Mouse (Mus musculus): Measurements from ENCODE around the gene Sp7.
"Not testable (repeated sequence)": the region's sequence is repeated elsewhere in the genome, so short reads cannot be mapped to it uniquely, and the experiment has no call there.

Sp7 gene

DNA sequence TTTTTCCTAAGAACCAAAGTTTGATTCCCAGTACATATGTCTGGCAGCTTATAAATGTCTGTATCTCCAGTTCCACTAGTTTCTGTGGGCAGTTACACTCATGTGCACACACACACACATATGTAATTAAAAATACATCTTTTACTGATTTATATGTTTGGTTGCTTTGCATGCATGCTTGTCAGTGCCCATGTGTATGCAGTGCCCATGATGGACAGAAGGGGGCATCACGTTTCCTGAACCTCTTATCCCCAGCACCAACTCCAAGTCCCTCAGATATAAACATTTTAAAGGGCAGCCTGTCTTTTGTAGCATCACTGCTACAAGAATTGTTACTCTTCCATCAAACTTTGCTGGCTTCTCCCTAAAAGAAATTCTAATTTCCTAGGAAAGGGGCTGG, 25.4 kb downstream of the Sp7 start:
- no peak for DNase-seq (ENCODE audit: low read depth)

DNA sequence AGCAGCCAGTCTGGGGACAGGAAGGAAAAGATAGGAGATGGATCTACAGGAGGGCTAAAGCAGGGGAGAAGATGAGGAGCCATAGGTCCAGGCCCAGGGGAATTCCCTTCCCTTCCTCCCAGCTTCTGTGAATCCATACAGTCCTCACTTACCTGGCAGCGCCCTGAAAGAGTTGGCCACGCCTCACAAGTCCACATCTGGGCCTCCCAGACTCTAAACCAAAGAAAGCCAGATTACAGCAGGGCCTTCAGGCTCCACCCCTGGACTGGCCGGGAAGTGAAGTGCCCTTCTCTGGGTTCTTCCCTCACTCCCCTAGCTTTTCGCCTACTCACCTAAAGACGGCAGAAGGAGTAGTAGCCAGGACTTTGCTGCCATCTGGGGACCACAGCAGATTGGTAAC, 27.4 kb downstream of the Sp7 start:
- DNase-seq (ENCODE audit: low read depth), result no peak

DNA sequence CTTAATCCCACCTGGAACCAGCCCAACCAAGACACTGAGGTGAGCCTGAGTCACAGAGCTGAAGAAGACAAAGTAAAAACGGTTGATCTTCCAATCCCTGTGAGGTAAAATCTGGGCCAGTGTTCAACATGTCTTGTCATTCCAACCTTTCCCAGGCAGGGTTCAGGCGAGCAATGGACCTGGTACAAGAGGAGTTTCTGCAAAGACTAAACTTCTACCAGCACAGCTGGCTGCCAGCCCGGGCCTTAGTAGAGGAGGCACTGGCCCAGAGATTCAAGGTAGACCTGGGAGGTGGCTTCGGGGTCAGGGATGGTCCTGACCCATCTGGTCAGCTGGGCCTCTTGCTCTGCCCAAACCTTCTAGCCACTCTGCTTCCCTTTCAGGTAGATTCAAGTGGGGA, 30.0 kb downstream of the Sp7 start:
- DNase-seq (ENCODE audit: low read depth), result no peak

DNA sequence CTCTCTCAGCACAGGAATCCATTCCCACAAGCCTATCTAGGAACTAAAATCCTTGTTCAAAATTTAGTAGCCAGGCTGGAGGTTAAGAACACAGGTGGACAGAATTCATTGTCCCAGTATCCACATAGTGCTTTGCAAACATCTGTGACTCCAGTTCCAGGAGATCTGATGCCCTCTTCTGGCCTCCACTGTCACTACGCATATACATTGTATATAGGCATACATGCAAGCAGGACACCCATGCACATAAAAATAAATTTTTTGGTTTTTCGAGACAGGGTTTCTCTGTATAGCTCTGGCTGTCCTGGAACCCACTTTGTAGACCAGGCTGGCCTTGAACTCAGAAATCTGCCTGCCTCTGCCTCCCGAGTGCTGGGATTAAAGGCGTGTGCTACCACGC, 31.1 kb downstream of the Sp7 start:
- DNase-seq (ENCODE audit: low read depth), result not testable (repeated sequence)

DNA sequence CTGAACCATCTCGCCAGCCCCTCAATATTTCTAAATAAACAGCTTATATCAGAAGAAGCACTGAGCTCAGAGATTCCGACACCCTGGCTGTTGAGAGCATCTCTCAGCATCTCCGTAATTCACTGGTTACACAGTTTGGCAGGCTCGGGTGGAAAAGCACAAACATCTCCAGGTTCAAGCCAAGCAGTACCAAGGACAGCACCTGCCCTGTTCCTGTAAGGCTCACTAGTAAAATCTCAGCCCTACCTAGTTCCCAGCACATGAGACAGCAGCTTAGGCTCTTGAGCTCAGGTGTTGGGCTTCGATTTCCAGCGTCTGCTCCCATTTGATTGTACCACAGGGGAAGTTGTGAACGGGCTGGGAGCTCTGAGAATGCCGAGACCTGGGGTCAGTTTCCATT, 31.7 kb downstream of the Sp7 start:
- no peak for DNase-seq (ENCODE audit: low read depth)

DNA sequence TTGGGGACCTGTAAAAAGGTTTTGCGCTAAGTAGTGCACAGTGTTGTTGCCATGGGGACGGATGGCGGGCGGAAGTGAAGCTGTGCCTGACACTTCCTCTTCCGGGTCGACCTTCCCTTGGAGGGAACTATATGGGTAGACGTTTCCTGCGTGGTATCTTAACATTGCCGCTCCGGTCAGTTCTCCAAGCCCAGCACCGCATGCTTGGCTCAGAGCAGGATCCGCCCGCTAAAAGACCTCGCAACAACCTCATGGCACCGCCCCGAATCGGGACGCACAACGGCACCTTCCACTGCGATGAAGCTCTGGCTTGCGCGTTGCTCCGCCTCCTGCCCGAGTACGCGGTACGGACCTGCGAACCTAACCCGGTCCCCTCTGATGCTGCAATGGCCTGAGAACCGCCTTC, 35.4 kb downstream of the Sp7 start, which contains the start of gene Myg1:
Gene Myg1, plus strand, starts transcription at position 100 of the 406 bp plus-strand sequence.
- peak; percentile 59 for DNase-seq (ENCODE audit: low read depth)

DNA sequence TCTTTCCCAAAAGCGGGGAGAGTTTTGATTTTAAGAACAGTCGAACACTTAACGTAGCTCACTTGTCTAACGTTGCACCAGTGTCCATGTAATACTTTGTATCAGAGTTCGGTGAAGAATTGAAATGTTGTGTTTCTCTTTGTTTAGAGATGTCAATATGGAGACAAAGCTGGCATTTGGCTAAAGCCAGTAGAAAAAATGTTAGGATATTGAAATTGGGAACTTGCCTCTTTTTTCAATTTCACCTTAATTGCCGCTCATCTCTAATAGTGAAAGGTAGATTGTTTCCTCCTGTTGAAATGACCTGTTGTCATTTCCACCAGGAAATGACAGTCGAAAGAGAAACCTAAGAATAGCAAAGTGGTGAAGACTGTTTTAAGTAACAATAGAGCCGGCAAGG, 40.1 kb downstream of the Sp7 start:
- no peak for DNase-seq (ENCODE audit: low read depth)

DNA sequence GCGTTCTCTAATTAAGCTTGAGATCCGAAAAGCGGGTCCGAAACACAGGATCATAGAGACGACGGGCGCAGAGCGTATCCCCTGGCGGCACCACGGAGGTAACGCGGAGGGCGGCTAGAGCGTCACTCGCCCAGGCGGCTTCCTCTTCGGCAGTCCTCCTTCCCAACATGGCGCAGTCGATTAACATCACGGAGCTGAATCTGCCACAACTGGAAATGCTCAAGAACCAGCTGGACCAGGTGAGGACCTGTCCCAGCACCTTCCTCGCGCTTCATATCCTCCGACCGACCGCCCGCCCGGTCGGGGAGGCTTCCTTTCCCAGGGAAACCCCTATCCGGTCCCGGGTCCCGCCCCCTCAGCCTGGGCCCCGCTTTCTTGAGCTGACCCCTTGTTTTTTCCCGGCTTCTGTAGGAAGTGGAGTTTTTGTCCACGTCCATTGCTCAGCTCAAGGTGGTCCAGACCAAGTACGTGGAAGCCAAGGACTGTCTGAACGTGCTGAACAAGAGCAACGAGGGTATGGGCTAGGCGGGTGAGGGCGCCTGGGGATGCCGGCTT, 40.9 kb downstream of the Sp7 start, which contains the start of gene Pfdn5:
Gene Pfdn5, plus strand, starts transcription at position 95 of the 555 bp plus-strand sequence.
- peak; percentile 60 for DNase-seq (ENCODE audit: low read depth)

DNA sequence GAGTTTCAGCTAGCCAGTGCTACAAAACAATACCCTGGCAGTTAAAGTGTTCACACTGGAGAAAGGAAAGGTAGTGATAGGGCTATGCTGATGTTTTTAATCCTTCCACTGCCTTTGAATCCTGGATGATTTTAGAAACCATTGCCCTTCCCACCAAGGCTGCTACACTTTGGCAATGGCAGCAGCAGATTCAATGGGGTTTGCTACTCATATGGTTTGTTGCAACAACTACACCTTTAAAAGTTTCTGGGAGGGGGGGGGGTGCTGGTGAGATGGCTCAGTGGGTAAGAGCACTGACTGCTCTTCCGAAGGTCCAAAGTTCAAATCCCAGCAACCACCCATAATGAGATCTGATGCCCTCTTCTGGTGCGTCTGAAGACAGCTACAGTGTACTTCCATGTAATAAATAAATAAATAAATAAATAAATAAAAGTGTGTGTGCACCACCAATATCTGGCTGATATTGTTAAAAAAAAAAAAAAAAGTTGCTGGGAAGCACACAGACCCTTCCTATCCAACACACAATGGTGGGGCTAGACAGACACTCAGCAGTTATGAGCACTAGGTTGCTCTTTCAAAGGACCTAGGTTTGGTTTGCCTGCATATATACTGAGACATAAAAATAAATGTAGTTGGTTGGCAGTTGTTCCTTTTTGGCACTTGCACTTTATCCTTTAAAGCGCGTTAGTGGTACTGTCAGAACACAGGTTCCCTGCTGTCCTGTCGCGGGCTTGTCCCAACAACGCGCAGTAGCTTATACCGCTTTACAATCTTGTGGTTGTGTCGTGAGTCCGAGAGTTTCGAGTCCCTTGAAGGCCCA, 42.1 kb downstream of the Sp7 start:
- no peak for DNase-seq (ENCODE audit: low read depth)

DNA sequence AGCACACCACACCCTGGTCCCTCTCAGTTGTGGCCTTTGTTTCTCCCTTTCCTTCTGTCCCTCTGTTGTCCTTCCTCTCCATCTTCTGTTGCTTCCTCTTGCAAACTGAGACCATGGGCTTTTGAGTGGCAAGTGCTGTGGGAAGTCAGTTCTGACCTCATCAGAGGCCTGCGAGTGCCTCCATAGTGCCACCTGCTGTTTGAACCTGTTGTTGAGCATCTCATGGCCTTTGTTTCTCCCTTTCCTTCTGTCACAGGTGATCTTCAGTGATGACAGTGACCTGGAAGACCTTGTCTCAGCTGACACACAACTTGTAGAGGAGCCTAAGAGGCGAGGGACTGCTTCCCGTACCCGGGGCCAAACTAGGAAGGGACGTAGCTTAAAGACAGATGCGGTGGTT, 50.7 kb downstream of the Sp7 start:
- peak; percentile 39 for DNase-seq (ENCODE audit: low read depth)

DNA sequence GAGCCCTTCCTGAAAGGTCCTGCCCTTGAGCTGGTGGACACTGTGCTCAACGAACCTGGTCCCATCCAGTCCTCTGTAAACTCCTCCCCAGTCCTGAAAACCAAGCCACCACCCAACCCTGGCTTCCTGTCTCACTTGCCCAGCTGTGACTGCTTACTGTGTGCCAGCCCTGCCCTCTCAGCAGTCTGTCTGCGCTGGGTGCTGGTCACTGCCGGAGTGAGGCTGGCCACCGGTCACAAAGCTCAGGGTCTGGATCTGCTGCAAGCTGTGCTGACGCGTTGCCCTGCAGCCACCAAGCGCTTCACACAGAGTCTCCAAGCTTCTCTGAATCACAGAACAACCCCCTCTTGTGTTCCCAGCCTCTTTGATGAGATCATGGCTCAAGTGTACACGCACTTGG, 51.7 kb downstream of the Sp7 start:
- peak; percentile 56 for DNase-seq (ENCODE audit: low read depth)

DNA sequence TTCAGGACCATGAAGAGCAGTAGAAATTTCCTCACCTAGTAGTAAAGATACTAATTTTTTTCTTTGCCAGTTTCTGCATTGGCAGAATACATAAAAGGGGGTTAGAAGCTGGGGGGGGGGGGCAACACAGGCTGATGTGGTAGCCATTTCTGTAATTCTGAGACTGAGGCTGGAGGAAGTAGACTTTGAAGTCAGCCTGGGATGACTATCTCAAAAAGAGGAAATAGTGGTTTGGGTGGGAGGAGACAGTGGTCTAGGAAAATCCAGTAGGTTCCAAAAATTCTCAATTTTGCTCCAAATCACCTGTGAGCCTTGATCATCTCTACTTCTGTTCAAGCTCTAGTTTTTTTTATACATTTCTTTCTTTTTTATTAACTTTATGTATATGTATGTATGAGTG, 55.5 kb downstream of the Sp7 start:
- DNase-seq (ENCODE audit: low read depth), result no peak

DNA sequence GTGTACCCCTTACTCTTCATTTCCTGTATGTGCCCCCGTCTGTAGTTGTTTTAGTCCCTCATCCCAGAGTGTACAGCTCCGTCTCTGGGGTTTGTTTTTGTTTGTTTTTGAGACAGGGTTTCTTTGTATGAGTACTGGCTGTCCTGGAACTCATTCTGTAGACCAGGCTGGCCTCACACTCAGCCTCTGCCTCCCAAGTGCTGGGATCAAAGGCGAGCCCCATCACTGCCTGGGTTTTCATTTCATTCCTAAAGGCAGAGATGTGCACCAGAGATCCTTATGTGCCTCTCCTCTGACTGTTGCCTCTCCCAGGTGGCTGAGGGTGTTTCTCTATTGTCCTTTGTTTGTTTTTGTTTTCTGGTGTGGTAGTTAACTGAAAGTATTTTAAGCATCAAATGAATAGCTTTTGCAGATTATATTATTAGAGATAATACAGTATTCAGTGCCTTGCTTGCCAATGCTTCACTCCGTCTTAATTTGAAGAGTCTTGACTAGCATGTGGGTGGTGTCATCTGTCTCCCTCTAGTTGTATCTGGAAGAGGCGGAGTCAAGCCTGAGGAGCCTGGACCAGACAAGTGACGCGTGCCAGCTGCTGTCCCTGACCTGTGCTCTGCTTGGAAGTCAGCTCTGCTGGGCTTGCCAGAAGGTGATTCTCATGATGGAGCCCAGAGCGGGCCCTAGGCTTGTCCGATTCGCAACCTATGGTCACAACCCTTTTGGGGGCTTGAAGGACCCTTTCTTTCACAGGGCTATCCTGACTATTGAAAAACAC, 56.7 kb downstream of the Sp7 start:
- no peak for DNase-seq (ENCODE audit: low read depth)

DNA sequence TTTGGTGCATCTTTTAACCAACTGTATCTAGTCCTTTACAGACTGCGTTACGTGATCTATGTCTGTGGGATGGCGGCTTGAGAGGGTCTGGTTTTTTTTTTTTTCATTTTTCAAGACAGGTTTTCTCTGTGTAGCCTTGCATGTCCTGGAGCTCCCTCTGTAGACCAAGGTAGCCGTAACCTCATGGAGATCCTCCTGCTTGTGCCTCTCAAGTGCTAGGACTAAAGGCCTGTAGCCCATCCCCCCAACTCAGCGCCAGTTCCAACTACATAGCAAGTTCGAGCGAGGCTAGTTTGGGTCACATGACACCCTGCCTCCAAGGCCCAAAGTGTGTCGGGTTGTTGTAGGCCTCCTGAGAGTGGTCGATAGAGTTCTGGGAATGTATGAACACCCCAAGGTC, 58.3 kb downstream of the Sp7 start:
- no peak for DNase-seq (ENCODE audit: low read depth)
